Mouse (Mus musculus) erythroblast, embryonic 14.5 days (primary cell): ENCODE data around the gene Ptpa.

Source experiments
- GATA1 ChIP-seq: IDR thresholded peaks from 2 replicates; pipeline ENCODE4 v1.6.1; 2012; ENCODE audit warnings: low read length, inconsistent platforms, mixed read lengths
- TAL1 ChIP-seq: IDR thresholded peaks from 3 replicates; pipeline ENCODE4 v1.6.1; 2012; ENCODE audit warnings: low read length, inconsistent platforms, mixed read lengths

- TF ChIP-seq GATA1: no peak
- TF ChIP-seq TAL1: no peak
Observed at GRCm38 (mm10) chr2:30386913-30387312, 28.9 kb upstream of the Ptpa start.
